Mouse (Mus musculus): ENCODE measurements at regions not wholly inside any gene's neighbourhood (a gene's known extent, or its start where the extent isn't known, plus 50 kb on each side); places are given as distances from the start of the nearest gene placed in this dataset.

DNA sequence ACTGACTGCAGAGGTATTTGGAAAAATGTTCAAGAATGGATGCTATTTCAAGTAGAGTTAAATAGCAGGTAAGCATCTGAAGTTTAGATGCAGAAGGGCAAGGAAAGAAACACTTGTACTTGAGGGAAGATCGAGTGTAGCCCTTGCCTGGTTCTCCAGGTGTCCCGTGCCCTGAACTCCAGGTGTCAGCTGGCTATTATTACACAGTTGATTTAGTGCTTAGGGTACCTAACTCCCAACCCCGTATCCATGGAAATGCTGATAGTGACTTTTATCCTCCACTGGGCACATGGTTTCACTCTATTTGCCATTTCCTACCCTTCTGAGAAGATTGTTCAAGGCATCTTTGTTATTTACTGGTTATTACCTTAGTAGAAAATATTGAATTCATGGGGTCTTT lies 86.6 kb upstream of the Gnpda2 start:
- Histone ChIP-seq H3K27ac (ENCODE audit: insufficient read depth, low read depth, low read length) (no peak overlapping the region), H3K36me3 (ENCODE audit: control insufficient read depth, insufficient read depth, low read length) (no peaks in the 10 kb centered on the region), H3K4me1 (ENCODE audit: control insufficient read depth, insufficient read depth, low read length) (no peaks in the 10 kb centered on the region), H3K27me3 (replicated peaks; ENCODE audit: control insufficient read depth, insufficient read depth, low read length) (no peaks in the 10 kb centered on the region), H3K4me3 (ENCODE audit: insufficient read depth, low read depth, low read length) (no peak overlapping the region)
- WGBS = 22% methylated on average over 3 of the region's 3 CpGs
- DNase-seq = no peak
- TF ChIP-seq CTCF (conservative IDR thresholded peaks at IDR 0.05; ENCODE audit: insufficient read depth, insufficient read length, low read depth, low read length) = no peak
- no peak for TF ChIP-seq POLR2A (IDR thresholded peaks at IDR 0.05; ENCODE audit: low read depth, low read length)

DNA sequence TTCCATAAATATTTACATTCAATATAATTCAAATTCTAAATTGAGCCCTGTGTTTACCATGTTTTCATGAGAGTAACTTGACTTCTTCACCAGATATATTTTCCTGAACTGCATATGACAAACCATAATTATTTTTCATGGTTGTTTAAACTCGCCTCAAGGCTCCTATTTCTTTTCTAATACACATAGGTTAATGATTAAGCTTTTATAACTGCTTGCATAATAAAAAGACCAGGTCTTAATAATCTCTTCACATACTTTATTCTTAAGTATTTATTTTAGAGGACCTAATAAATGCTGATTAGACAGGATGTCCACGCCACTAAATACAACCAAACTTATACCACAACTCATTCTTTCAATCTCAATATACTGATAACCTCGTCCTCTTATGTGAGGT lies 86.1 kb upstream of the Gnpda2 start:
- Histone ChIP-seq H3K36me3 (ENCODE audit: control insufficient read depth, insufficient read depth, low read length) (no peaks in the 10 kb centered on the region), H3K27me3 (replicated peaks; ENCODE audit: control insufficient read depth, insufficient read depth, low read length) (no peaks in the 10 kb centered on the region), H3K4me1 (ENCODE audit: control insufficient read depth, insufficient read depth, low read length) (no peaks in the 10 kb centered on the region), H3K27ac (ENCODE audit: insufficient read depth, low read depth, low read length) (no peak overlapping the region), H3K4me3 (ENCODE audit: insufficient read depth, low read depth, low read length) (no peak overlapping the region)
- TF ChIP-seq POLR2A (IDR thresholded peaks at IDR 0.05; ENCODE audit: low read depth, low read length) = no peak
- TF ChIP-seq CTCF (conservative IDR thresholded peaks at IDR 0.05; ENCODE audit: insufficient read depth, insufficient read length, low read depth, low read length) = no peak
- DNase-seq = no peak
- 43% methylated on average over 3 of the region's 3 CpGs for WGBS

DNA sequence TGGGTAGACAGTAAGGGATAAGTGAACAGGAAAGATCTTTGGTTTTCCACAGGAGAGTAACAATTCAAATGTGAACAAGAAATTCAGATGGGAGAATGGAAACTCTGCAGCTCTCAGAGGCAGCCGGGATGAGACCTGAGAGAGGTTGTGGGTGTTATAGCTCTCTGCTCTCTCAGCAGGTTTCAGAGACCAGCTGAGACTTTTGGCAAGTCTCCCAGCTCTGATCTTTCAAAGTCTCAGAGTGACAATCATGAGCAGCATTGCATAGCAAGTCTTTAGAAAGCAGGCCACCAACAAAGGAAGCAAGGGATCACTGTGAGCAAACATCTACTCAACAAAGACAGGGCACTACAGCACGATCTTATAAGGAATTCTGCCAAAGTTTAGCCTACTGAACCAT lies 73.4 kb upstream of the Gnpda2 start:
- H3K4me1 ChIP-seq (ENCODE audit: control insufficient read depth, insufficient read depth, low read length) = no peaks in the 10 kb centered on the region
- WGBS = 56% methylated on average over 2 of the region's 2 CpGs
- TF ChIP-seq CTCF (conservative IDR thresholded peaks at IDR 0.05; ENCODE audit: insufficient read depth, insufficient read length, low read depth, low read length) (no peak), POLR2A (IDR thresholded peaks at IDR 0.05; ENCODE audit: low read depth, low read length) (no peak)
- H3K36me3 ChIP-seq (ENCODE audit: control insufficient read depth, insufficient read depth, low read length) = no peaks in the 10 kb centered on the region
- no peaks in the 10 kb centered on the region for H3K27me3 ChIP-seq (replicated peaks; ENCODE audit: control insufficient read depth, insufficient read depth, low read length)
- DNase-seq = no peak
- no peak overlapping the region for H3K4me3 ChIP-seq (ENCODE audit: insufficient read depth, low read depth, low read length)
- no peak overlapping the region for H3K27ac ChIP-seq (ENCODE audit: insufficient read depth, low read depth, low read length)

DNA sequence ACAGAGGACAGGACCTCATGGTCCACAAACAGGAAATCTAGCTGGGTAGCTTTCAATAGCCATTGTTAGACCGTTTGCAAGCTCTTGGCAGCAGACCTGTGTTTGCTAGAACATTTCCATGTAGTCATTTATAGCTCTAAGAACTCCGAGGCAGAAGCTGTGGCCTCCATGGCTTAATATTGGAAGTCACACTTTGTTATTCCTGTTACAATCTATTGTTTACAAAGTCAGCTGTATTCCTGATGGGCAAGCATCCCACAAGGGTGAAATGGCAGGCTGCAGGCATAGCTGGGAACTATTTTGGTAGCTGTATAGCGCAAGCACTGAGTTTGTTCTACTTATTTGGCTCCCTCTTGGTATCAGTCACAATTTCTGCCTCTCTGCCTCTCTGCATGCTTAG lies 71.8 kb upstream of the Gnpda2 start:
- WGBS = 64% methylated on average over 3 of the region's 3 CpGs
- Histone ChIP-seq H3K27me3 (replicated peaks; ENCODE audit: control insufficient read depth, insufficient read depth, low read length) (no peaks in the 10 kb centered on the region), H3K36me3 (ENCODE audit: control insufficient read depth, insufficient read depth, low read length) (no peaks in the 10 kb centered on the region), H3K27ac (ENCODE audit: insufficient read depth, low read depth, low read length) (no peak overlapping the region), H3K4me1 (ENCODE audit: control insufficient read depth, insufficient read depth, low read length) (no peaks in the 10 kb centered on the region), H3K4me3 (ENCODE audit: insufficient read depth, low read depth, low read length) (no peak overlapping the region)
- no peak for DNase-seq
- TF ChIP-seq CTCF (conservative IDR thresholded peaks at IDR 0.05; ENCODE audit: insufficient read depth, insufficient read length, low read depth, low read length) = no peak
- TF ChIP-seq POLR2A (IDR thresholded peaks at IDR 0.05; ENCODE audit: low read depth, low read length) = no peak

Data from kidney, adult 2 months (tissue).